Mouse (Mus musculus) spleen, embryonic (tissue): ENCODE results near the gene Zfp536.

Experiments used
- CTCF ChIA-PET: fragments of 350-600 bp; sonication (Branson Sonifier 250); formaldehyde crosslinking; loops from one replicate; lab custom pipeline; 2022; lab: Charles Lee

The Zfp536 gene

DNA sequence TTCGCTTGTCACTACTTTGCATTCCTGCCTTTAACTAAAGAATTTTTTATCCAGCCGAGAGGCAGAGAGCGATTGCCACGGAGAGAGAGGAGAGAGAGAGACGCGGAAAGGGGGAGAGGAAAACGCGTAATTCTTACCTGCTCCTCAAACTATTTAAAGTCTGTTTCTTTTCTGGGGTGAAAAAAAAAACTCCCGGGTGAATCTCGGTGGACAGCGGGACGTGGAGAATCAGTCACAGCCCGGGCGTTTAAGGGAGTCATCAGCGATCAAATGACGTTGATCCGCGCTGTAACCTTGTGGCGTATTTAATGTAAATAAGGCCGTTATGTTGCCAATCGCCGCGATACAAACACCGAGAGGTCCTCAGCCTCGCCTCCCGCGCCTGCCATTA, at the start of gene Zfp536:
TSS of gene Zfp536 (minus strand) at position 330 of the 391 bp plus-strand sequence.
- CTCF ChIA-PET, result no interaction called here

DNA sequence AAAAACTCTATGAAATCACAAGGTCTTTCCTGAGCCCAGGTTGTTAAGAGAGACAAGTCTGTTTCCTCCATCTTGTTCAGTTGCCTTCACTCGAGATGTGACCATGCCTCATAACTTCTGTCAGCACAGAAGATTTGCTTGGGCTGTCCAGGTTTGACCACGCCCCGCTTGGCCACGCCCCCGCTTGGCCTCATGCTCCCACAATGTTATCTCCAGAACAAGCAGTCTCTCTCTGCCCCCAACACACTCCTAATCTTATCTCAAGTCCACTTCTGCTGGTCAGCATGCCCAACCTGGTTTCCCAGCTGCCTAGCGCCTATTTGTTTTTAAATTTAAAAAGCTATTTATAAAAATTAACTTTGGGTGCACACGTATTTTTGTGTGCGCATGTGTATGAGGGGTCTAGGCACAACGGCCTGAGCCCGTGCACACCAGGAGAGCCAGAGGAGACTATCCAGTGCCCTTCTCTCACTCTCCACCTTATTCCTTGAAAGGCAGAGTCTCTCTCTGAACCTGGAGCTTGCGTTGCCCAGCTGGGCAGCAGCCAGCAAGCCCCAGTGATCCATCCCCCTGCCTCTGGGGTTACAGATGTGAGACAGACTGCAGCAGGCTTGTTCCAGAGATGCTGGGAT, 47.3 kb upstream of the Zfp536 start:
- CTCF ChIA-PET, result no interaction called here

DNA sequence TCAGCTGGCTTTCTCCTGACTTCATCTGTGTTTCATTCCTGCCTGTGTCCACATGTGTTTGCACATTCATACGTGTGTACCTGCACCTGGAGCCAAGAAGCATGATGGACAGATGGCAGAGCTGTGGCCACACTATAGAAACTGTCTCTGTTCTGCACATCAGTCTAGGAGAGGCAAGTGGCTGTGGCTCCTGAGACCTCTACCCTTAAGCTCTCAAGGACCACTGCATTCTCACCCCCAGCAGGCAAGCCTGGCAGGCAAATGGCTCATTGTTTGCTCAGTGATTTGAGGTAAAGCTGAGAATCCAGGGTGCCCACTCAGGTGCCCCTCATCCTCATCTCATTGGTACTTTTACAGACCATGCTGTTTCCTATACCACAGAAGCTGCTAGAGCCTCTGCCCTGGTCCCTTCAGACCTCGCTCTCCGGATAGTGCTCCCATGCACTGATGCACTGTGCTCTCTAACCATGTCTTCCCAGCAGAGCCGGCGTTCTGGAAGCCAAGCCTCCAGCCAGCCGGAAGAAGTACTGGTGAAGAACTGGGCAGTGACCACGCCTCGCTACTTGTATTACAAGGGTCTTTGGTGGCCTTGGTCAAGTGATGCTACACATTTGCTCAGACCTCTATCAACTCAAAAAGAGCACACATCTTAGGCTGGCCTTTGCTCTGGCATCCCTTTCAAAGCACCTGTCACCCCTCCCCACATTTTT, 45.3 kb upstream of the Zfp536 start:
- CTCF ChIA-PET, result no interaction called here

DNA sequence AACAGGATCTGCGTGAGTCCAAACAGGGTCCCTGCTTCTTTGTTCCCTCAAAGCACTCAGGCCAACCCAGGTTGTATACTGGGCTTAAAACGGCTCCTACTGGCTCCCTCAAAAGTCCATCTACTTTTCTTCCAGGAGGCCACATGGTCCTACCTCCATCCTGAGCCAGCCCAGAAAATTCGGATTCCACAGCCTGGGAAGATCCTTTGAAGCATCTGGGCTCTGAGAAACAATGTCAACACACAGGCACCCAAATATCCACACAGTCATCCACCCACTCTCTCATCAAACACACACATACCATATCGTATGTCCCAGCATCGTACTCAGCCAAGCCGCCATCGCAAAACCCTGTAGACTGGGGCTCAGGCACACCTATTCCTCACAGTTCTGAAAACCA, 43.5 kb upstream of the Zfp536 start:
- CTCF ChIA-PET, result no interaction called here

DNA sequence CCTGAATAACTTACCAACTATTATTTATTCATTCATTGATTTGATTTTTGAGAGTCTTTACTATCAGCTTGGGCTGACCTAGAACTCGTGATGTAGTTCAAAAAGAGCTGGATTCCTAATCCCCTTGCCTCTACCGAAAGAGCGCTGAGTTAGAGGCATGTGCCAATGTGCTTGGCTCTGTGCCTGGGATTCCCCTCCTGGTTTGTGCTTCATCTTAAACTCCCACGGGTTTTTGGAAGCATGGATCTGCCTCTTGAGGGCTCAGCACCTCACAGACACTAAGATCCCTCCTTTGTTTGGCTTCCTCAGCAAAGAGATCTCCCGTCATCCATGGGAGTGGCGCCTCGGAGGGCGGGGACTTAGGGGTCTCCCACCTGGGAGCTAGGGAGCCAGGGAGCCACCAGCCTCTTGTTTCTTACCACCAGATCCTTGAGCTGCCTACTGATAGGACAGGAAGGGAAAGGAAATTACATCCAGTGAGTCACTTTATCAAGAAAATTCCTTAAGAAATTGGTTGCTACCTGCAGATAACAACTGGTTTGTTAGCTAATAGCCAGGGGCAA, 41.5 kb upstream of the Zfp536 start:
- CTCF ChIA-PET, result no interaction called here

DNA sequence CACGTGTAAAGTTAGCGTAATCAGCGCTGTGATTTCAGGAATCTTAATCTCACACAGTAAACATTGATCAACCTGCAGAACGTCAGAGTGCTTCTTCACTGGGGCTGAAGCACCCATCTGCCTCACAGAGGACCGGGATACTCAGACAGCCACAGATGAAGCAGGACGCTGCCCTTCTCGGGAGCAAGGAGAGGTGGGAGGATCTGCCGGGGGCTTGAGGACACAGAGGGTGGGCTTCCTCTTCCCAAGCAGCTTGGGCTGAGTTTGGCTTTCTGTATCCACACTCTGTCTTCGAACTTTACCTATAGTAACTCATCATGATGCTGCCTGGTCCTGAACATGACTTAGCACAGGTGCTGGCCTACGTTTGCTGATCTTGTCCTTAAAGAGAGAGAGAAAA, 40.2 kb upstream of the Zfp536 start:
- CTCF ChIA-PET, result no interaction called here

DNA sequence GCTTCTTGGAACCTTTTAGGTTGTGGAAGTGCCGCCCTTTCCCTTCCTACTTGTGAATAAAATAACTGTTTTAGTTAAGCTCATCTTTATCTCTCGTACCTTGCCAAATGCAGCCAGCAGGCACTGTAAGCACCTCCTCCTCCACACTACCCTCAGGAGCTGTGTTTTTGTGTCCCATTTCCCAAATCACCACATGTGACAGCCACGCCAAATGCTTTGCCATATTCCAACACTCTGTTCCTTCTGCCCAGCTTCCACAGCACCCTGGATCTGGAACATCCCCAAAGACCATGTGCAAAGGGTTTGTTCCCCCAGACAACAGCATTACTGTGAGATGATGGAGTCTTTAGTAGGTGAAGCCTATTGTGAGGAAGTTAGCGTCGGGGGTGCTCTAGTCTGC, 36.5 kb upstream of the Zfp536 start:
- CTCF ChIA-PET, result no interaction called here

DNA sequence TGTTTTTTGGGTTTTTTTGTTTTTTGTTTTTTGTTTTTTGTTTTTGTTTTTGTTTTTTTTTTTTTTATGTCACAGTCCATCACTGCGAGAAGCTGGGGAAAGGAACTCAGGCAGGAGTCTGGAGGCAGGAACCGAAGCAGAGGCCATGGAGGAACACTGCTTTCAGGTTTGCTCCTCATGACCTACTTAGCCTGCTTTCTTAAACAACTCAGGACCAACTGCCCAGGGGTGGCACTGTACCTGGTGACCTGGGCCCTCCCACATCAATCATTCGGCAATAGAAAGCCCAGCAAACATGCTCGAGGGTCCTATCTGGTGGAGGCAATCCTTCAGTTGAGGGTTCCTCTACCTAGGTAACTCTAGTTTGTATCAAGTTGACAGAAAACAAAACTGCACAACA, 35.6 kb upstream of the Zfp536 start:
- CTCF ChIA-PET, result no interaction called here

DNA sequence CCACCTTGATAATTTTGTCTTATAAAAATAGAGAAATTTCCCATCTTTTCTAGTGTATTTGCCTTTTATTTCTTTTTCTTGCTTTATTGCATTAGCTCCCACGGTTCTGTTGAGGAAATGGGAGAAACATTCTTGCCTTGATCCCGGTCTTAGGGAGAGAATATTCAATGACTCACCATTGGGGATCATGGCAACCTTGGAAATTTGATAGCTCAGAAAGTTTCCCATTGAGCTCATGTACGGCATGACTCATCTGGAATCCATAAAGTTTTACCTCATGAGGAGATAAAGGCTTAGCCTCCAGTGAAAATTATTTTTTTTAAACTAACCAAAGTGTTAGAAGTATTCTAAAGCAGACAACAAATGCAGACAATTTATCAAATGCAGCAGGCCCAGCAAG, 27.7 kb upstream of the Zfp536 start:
- CTCF ChIA-PET, result no interaction called here

DNA sequence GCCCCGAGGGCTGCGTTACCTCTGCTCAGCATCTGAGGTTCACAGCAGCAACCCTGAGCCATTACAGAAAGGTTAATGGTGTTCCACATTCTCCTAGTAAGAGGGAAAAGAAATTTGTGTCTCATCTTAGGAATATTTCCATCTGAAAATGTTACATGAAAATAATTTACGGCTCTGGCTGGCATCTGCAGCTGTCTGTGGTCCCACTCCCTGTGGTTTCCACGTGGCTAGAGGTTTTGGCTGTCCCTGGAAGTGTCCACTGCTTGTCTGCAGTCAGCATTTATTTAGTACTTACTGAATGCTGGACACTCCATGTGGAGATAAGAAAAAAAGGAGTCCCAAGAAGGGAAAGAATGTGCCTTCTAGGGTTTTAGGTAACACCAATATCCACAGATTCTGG, 15.3 kb upstream of the Zfp536 start:
- CTCF ChIA-PET, result no interaction called here

DNA sequence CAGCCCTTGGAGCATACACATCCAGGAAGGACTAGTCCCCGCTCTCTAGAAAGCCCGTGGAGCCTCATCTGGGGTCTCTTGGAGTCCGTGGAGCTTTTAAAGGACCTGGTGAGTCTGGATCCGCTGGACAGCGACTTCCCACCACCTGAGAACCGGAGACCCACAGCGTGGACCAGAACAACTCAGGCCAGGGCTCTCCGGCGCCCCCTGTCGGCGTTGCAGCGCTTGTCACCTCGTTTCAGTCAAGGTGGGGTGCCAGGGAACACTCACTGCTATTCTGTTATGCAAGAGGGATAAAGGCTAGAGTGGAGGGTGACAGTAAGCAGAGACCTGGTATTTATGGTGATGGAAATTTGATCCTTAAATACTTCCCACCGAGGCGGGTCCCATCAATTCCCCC, 2.1 kb upstream of the Zfp536 start:
- CTCF ChIA-PET, result no interaction called here

DNA sequence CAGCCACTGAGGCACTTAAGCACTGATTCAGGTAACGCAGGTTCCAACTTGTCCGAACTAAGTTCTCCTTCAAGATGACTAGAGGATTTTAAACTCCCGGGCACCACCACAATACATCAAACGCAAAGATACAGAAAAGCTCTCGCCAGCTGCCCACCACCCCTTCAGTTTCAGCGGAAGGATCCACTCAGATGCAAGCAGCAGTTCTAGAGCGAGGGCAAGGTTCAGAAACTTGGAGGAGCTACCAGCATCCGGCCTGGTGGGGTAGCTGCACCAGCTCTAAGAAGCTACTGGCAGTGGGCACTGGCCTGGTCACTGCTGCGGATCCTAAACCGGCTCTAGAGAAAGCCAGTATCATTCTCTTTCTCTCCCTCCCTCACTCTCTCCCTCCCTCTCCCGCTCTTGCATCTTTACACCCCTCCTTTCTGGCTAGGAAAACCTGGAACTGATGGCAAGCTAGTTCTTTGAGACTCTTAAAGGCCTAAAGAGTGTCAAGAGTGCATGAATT, 1.1 kb upstream of the Zfp536 start:
- CTCF ChIA-PET, result no interaction called here

DNA sequence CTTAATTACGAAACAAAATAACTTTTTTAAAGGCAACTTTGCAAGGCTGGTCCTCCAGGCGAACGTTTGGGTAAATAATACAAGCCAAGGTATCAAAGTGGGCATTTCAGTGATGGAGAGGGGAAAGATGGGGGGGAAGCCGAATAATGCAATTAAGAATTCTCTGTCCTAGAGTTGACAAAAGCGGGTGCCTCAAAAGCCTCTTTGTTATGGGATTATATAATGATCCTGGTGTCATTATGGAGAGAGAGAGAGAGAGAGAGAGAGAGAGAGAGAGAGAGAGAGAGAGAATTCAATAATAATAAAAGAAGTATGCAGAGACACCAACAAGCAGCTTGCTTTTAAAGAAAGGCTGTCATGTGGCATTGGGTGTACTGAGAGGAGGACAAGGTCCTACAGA, 465 bp upstream of the Zfp536 start:
- CTCF ChIA-PET, result no interaction called here

DNA sequence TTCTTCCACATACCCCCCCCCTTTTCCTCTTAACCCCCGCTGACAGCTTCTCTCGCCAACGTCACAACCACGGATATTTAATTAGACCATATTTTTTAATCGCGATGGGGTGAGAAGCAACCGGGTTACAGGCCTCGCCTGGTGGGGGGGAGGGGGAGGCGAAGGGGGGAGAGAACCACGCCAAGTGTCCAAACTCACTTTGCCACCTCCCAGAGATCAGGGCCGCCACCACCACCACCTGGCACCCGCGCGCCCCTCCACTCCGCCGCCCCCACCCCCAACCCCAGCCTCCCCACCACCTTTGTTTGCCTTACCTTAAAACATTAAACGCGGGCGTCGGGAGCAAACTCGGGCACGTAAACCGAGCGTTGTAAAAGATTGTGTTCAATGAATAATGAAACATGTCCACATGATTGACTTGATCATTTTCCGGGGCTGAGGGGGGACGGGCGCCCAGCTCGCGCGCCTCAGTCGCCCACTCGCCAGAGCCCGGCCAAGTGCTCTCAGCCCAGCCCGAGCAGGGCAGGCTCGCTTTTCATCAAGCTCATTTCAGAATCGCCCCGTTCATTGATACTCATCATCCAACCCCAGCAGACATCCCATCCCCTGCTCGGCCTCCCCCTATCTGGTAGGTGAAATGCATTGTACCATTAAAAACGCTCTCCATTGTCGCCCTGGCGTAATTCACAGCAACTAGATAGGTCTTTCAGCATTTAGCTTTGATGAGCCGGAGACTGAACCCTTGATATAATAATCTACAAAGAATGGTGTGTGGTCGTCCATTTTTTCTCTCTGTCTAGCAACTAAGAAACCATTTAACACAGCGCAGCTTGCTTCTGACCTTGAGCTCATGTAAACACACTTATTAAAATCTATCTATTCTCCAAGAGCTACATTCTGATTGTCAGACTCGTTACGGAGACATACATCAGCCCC, 797 bp downstream of the Zfp536 start:
- CTCF ChIA-PET, result no interaction called here

DNA sequence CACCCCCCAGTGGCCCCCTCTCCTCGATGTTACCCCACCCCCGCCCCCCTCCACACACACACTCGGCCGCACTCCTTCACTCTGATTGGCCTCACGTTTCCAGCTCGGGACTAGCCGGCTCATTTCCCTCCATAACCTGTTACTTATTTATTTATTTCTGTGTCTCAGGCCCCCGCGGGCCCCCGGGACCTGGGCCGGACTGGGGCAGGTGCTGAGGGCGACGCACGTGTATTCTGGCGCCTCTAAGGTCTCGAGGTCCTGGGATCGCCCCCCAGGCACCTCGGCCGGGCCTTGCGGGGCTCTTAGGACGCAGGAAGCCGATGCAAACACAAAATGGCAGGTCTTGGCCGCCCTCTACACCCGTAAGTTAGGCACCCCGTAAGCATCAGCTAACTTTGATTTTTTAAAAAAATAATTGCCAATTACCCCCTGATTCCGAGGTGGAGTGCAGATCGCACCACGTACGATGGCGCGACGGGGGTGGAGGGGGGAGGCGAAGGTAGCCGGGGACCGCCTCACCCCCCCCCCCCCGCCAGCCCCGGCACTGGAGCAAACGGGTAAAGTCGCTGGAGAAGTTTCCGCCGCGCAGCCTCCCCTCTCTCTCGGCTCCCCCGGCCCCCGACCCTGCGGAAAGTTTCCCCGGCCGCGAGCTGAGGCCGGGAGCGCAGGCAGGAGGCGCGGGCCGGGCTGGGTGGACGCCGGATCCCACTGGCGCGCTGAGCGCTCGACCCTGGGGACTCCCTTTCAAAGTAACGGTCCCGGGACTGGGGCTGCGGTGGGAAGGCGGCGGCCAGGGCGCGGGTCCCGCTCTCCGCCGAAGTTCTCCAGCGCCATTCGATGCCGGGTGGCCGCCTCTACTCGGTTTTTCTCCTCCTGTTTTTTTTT, 1.7 kb downstream of the Zfp536 start:
- CTCF ChIA-PET, result no interaction called here

DNA sequence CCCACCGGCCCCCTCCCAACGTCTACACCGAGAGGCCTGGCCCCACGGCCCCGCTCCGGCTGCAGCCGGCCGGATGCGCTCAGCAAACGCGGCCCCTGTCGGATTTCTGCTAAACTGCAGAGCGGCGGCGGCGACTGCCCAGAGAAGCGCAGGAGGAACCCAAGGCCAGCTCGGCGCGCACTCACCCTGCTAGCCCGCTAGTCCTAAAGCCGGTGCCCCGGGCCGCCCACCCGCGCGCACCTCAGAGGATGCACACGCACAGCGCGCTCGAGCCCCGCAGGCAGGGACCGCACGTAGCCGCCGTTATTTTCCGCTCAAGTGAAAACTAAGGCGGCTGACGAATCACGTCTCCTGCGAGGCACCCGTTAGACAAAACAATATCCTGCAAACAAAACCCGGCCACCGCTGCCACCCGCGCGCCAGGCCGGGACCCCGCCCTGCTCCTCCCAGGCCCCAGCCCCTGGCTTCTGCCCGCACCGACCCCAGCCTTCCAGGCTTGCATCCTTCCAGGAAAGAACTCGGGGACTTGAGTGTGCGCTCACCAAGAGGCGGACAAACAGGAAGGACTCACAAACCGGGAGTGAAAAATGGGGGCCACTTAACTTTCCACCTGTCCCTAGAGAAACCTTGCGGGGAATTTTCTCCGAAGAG, 2.9 kb downstream of the Zfp536 start:
- CTCF ChIA-PET, result no interaction called here

DNA sequence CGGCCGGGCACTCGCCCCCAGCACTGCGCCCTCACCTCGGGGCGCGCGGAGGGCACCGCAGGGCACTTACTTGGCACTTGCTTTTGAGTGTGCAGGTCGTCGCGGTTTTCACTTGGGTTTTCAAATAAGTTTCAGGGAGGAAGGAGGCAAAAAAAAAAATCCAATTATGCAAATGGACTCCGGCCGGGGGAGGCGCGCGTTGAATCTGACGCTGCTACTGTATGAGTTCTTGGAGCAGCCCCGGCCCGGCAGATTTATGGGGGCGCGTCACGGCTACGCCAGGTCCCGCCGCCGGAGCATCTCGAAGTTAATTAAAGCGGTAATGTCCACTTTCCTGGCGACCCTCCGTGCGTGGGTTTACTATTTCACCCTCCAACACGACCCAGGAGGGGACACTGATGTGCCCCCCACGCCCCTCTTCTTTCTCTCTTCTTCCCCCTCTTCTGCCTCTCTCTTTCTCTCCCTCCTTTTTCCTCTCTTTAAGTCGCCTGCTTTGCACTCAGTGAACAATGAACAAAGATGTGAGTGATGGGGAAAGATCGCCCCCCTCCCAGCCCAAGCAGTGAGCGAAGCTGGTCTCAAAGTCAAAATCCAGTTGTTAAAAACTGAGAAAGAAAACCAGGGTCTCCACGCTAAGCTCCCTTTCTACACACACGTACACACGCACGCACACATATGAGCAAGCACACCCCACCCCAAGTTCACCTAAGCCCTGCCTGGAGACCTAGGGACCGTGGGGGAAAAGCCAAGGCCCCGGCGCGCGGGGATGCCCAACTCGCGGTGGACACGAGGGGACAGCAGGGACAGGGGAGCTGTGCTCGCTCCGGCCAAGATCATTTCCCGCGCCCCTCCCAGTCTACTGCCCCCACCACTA, 3.7 kb downstream of the Zfp536 start:
- CTCF ChIA-PET, result no interaction called here

DNA sequence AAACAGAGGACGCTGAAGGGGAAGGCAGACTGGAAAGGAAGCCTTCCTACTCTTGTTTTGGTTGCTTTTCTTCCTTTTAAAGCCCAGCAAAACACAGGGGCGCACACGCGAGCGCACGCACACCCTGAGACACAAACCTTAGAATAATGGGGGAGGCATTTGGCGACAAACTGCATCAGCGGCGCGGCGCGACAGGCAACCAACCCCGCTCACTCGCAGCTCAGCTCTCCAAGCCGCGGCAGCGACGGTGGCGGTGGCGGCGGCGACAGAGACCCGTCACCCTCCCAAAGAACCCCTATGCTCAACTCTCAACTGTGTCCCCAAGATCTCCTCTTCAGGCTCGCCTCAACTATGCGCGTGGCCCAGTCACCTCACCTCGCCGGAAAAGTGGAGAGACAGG, 4.4 kb downstream of the Zfp536 start:
- CTCF ChIA-PET, result no interaction called here

DNA sequence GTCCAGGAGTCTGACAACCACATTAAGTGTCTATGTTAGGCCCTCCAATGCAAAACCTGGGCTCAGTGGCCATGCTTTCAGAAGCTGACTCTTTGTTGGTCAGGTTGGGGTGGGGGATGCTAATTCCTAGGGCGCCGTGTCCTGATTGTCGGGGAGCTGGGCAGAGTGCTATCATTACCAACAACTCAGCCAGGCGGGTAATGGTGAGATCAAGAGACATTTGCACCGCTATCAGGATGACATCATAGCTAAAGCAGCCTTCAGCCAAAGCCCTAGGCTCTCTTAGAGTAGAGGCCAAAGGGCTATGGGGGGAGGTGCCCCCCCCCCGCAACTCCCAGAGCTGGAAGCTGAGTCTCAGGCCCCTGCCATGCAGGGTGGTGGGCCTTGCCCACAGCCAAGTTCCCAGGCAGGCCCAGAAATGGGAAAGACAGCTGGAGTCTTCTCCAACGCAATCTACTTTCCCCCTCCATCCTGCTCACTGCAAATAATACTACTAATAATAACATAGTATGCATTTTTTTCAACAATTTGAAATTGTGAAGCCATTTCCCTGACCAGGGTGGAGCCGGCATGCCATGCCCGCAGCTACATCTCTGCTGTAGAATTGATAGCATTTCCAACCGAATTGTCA, 5.0 kb downstream of the Zfp536 start:
- CTCF ChIA-PET, result no interaction called here
